Comparison of ENCODE assay signal across 34 mouse cellular contexts in genomic region chr2:79934660-79935059, GRCm38 (mm10).
"Had no signal": no experiment of that assay in that cellular context is flagged by ENCODE, and none has a peak within 500 bp of the region (broad histone marks: within the 10 kb centered on the region; RNA-seq: fewer than 3 reads in every experiment).

No protein-coding gene starts in this region.

- DNase-seq: heart, postnatal 10 days; heart, postnatal 14 days; heart, postnatal 36 days; heart, postnatal 4 days; kidney, adult 11 months; kidney, adult 18-20 months; kidney, adult 2 months; kidney, adult 8-10 months; kidney, adult 9 months; kidney, postnatal 10 days; kidney, postnatal 14 days; kidney, postnatal 25 days; kidney, postnatal 36 days; kidney, postnatal 4 days; layer of hippocampus, adult 9-11 months; layer of hippocampus, postnatal 36 days had no signal

- ATAC-seq: hindbrain, embryonic 16.5 days; hindbrain, postnatal 0 days; inflammation-experienced regulatory T-cells, adult 6 months; intestine, embryonic 15.5 days; intestine, embryonic 16.5 days; intestine, postnatal 0 days had no signal

- H3K4me3 ChIP-seq: heart, embryonic 10.5 days; heart, embryonic 12.5 days; heart, embryonic 13.5 days; heart, embryonic 15.5 days; hindbrain, embryonic 10.5 days; hindbrain, embryonic 12.5 days; hindbrain, embryonic 13.5 days; hindbrain, embryonic 15.5 days; intestine, embryonic 15.5 days; kidney, embryonic 15.5 days; layer of hippocampus, adult 2 months had no signal

- H3K36me3 ChIP-seq: heart, embryonic 10.5 days; heart, embryonic 15.5 days; hindbrain, embryonic 10.5 days; hindbrain, embryonic 12.5 days; hindbrain, embryonic 13.5 days; hindbrain, embryonic 15.5 days; intestine, embryonic 15.5 days; kidney, embryonic 15.5 days had no signal

- H3K4me1 ChIP-seq: heart, embryonic 10.5 days; heart, embryonic 12.5 days; heart, embryonic 13.5 days; heart, embryonic 15.5 days; hindbrain, embryonic 10.5 days; hindbrain, embryonic 12.5 days; hindbrain, embryonic 13.5 days; hindbrain, embryonic 15.5 days; intestine, embryonic 15.5 days; kidney, embryonic 15.5 days had no signal

- H3K4me2 ChIP-seq: heart, embryonic 11.5 days; heart, embryonic 12.5 days; heart, embryonic 13.5 days; heart, embryonic 15.5 days; hindbrain, embryonic 12.5 days; hindbrain, embryonic 13.5 days; hindbrain, embryonic 14.5 days; hindbrain, embryonic 15.5 days; intestine, embryonic 15.5 days; kidney, embryonic 15.5 days had no signal

- H3K9me3 ChIP-seq: heart, embryonic 10.5 days; heart, embryonic 15.5 days; hindbrain, embryonic 10.5 days; hindbrain, embryonic 12.5 days; hindbrain, embryonic 13.5 days; hindbrain, embryonic 15.5 days; intestine, embryonic 15.5 days; kidney, embryonic 15.5 days had no signal

- H3K27ac ChIP-seq: heart, embryonic 10.5 days; heart, embryonic 13.5 days; heart, embryonic 15.5 days; hindbrain, embryonic 10.5 days; hindbrain, embryonic 12.5 days; hindbrain, embryonic 13.5 days; hindbrain, embryonic 14.5 days; hindbrain, embryonic 15.5 days; hindbrain, postnatal 0 days; intestine, embryonic 15.5 days; kidney, embryonic 15.5 days; layer of hippocampus, adult 2 months had no signal

- H3K27me3 ChIP-seq: heart, embryonic 12.5 days; heart, embryonic 13.5 days; heart, embryonic 15.5 days; hindbrain, embryonic 12.5 days; hindbrain, embryonic 13.5 days; hindbrain, embryonic 15.5 days; intestine, embryonic 15.5 days; kidney, embryonic 15.5 days had no signal

- H3K9ac ChIP-seq: heart, embryonic 12.5 days; heart, embryonic 13.5 days; heart, embryonic 15.5 days; hindbrain, embryonic 12.5 days; hindbrain, embryonic 13.5 days; hindbrain, embryonic 14.5 days; hindbrain, embryonic 15.5 days; intestine, embryonic 15.5 days; kidney, embryonic 15.5 days had no signal
